Mouse (Mus musculus) T-helper 1 cell (primary cell): ENCODE data around the gene Fgd6.

ENCODE experiments used
- in situ Hi-C: fragments of 300-600 bp; cut with MboI, MseI; formaldehyde crosslinking; loops from one replicate; pipeline ENCODE4 v1.15.1; 2025; ENCODE audit warnings: high pct_unique_total_duplicates

Gene Fgd6

DNA sequence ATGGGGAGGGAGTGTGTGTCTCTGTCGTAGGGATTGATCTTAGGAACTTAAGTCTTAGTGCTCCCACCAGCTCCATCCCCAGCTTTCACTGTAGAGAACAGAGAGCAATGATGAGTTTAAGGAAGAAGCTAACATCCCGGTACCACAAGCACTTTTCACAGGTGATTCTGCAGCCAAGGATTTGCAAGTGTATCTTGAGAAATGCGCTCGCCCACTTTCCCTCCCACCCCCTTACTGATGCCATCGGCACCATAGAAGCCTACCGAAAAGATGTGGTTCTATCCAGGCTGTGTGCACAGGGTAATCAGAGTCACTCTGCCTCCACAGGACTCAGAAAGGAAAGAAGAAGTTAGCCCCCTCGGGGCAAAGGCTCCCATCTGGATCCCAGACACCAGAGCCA lies 97.9 kb downstream of the Fgd6 start:
- in situ Hi-C loops = no loop called here

DNA sequence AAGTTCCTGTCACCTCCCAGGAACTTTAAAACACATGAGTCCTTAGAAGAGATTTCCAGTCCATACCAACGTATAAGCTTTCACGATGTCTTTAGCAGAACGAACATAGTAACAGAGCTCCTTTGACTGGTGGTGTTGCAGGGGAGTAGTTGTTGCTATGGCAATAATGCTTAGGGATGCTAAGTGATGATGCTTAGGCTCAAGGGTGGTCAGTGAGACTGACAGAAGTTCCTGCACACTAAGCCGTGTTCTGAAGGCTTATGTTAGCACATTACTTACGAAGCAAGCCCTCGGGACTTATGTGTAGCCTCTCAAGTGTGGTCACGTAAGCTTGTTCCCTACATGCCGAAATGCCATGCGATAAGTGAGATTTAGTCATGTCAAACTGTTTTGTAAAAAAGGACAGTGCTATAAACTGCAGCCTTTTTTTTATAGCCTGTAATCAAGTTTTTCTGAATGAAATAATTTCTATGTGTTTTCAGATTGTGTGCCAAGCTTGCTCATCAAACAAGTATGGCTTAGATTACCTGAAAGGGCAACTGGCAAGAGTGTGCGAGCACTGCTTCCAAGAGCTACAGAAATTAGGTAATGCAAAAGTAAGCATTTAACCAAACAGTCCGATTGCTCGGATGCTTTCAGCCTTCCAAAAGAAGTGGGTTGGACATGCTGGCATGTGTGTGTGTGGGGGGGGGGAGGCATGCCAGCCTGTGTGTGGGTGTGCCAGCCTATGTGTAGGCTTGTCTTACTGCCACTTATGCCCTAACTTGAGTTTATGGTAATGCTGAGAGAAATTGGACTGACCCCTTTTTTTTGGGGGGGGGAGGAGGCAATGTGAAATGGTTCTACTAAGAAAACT lies 99.0 kb downstream of the Fgd6 start:
- in situ Hi-C loops = no loop called here

DNA sequence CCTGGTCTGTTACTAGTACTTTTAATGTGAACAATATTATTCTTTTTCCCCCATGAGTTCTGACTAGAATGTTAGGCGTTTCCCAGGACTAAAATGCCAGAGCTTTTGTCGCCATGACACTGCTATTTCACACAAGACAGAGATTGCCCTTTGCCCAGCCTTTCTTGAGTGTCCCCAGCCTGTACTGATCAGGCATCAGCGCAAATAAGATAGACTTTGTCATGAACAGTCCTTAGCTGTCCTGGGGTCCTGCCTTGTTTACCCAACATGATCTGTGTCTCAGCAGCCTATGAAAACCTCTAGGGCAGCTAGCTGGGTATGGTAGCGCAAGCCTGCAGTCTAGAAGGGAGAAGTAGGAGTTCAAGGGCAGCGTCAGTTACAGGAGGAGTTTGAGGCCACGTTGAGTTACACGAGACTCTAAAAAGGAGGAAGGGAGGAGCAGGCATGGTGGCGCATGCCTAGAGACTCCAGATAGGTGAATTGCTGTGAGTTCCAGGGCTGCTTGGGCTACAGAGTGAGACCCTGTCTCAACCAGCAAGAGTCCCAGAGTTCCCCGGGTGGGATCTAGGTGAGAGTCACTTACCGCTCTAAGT lies 103.2 kb downstream of the Fgd6 start:
- in situ Hi-C loops = no loop called here

DNA sequence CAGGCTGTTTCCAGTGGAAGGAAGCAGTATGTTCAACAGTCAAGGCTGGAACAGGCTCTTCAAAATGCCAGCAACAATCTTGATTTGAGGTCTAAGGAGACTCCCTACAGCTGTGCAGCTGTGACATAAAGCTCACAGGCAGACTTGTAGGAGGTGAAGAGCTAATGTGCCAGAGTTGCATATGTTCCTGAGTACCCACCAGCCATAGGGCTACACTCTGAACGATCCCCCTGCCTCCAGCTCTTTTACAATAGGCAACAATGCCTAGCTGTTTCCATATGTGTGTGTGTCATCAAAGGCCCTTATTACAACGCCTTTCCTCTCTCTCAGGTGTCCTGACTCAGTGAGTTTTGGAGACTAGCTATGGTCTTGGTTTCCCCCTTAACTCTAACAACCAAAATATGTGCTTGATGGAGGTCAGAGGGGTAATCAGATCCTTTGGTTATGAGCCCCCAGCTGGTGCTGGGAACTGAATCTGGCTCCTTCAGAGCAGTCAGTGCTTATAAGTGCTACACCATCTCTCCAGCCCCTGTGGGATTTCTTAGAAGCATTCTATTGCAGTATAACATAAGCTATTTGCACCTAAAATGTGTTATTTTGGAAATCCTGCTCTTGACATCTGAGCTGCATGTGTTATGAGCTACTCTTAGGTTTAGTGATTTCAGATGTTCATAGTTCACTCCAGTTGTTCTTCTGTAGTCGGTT lies 104.6 kb downstream of the Fgd6 start:
- in situ Hi-C loops = no loop called here

DNA sequence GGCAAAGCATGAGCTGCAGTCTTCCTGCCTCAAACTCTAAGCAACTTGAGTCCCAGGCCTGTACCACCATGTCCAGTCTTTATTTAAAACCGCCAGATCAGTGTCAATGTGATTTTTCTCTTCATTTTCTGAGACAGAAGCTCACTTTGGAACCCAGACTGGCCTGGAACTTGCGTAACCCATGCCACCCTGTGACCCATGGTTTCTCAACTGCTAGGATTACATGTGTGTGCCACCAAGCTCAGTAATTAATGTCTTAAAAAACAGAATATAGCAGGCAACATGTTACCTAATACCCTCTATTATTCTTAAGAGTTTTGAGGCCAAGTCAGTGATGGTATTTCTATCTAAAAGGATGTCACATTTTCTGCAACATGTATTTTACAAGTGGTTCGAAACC lies 106.6 kb downstream of the Fgd6 start:
- in situ Hi-C loops = no loop called here

DNA sequence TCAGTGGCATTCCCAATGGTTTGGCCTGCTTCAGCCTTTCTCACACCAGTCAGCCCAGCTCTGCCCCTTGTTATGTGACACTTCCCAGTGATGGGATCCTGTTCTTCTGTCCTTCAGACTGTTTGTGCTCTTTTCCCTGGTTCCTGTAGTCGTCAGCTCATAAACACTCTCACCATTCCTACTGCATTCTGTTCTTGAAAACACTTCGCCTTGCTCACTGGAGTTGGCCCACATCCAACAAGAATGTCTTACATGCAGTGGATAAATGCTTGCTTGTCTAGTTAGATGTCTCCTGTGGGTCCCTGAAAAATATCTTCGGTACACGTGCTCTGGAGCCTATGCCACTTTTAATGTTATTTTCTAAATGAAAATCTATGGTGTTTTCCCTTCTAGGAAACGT lies 108.8 kb downstream of the Fgd6 start:
- in situ Hi-C loops = no loop called here

DNA sequence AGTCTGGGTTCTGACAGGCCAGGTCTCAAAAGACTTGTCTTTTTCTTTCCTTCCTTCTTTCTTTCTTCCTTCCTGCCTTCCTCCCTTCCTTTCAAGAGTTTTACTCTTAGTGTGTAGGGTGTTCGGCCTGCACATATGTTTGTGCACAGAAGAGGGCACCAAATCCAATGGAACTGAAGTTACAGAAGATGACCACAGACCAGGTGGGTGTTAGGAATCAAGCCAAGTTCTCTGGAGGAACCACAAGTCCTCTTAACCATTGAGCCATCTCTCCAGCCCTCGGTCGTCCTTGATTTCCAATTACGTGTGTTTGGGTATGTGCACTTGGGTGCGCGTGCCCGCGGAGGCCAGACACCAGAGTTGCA lies 111.6 kb downstream of the Fgd6 start:
- in situ Hi-C loops = no loop called here

DNA sequence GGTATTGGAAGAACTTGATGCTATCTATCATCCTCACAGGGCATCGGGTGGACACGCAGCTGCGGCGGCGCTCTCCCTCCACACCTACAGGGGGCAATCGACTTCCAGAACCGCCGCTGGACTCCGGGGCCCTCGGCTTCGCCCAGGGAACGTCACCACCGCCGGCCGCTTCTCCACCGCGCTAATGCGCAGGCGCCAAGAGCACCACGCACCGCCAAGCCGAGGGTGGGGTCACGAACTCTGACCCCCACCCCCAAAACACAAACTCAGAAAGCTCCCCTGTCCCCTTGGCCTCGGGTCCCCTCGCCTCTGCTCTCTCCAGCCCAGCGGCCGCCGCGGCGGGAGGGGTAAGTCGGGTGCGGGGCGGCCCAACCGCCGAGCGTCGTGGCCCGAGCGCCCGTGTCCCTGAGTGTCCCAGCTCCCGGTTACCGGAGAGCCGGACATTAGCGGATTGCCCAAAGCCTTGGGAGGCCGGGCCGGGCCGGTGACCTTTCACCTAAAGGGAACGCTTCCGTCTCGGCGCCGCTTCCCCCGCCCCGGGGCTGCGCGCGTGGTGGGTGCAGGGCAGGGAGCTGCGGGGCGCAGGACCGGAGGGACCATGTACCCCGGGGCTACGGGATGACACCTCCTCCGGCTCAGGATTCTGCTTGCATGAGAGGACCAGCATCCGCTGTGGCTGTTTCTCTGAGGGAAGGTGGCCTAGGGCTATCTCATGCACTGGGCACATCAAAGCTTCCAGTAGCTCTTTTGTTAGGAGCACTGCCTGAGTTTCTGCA lies 112.1 kb downstream of the Fgd6 start, which contains the start of gene Nr2c1:
Gene Nr2c1, plus strand, starts transcription at position 268 of the 776 bp plus-strand sequence.
- in situ Hi-C loops = no loop called here

DNA sequence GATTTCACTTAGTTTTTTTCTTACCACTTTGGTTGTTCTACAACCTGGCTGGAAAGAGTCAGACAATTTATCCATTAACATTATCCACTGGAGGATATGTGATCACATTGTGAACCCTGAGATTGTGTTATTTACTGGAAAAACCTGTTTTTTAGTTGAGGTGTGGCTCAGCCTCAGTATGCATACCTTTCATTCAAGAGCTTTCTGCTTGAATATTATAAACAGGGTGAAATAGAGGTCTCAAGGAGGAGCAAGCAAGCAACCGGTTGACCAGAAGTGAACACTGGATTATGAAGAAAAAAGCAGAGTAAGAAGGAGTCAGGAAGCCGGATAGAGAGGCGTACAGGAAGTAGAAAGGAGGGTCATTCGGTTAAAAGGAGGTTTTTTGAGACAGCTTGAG lies 115.7 kb downstream of the Fgd6 start:
- in situ Hi-C loops = no loop called here

DNA sequence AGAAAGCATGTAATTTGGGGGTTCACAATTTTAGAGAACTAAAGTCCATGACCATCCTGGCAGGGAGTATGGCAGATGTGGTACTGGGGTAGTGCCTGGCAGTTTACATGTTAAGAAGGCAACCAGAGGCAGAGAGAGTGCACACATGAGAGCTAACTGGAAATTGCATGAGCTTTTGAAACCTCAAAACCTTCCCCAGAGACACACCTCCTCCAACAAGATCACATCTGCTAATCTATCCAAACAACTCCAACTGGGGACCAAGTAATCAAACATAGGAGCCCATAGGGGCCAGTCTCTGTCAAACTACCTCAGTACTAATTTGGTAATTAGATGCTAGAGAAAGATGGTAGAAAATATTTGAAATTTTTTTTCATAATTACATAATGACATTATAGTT lies 118.0 kb downstream of the Fgd6 start:
- in situ Hi-C loops = no loop called here

DNA sequence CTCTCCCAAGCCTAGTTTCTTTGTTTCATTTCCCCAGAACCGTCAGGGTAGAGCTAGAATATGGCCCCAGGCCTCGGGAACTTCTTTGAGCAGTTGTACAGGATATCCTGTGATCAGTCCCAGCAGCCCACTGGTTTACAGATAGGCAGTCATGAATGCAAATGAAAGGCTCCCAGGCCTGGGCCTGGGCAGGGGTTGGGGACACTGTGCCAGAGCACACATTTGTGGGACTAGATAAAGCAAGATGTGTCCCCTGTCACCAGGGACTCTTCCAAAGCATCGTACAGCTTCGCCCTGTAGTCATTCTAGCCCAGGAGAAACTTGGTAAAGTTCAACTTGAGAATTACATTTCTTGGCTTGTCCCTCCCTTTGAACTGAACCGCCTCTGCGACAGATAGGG lies 123.2 kb downstream of the Fgd6 start:
- in situ Hi-C loops = no loop called here

DNA sequence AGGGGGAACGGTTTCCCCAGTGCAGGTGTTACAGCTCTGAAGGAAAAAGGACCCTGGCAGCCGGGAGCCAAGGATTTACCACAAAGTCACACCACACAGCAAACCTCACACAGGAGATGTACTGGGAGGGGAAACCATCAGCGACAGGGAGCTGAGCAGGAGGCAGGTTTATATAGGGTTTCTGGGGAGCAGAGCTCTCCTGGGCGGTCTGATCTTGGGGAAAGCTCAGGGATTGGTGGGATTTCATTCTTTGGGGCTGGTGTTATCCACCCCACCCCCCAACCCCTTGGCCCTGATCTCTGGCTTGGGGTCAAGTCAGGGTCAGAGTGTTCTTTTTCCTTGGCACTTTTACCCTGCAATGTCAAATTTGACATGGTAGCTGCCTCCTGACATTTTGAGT lies 123.6 kb downstream of the Fgd6 start:
- in situ Hi-C loops = no loop called here

DNA sequence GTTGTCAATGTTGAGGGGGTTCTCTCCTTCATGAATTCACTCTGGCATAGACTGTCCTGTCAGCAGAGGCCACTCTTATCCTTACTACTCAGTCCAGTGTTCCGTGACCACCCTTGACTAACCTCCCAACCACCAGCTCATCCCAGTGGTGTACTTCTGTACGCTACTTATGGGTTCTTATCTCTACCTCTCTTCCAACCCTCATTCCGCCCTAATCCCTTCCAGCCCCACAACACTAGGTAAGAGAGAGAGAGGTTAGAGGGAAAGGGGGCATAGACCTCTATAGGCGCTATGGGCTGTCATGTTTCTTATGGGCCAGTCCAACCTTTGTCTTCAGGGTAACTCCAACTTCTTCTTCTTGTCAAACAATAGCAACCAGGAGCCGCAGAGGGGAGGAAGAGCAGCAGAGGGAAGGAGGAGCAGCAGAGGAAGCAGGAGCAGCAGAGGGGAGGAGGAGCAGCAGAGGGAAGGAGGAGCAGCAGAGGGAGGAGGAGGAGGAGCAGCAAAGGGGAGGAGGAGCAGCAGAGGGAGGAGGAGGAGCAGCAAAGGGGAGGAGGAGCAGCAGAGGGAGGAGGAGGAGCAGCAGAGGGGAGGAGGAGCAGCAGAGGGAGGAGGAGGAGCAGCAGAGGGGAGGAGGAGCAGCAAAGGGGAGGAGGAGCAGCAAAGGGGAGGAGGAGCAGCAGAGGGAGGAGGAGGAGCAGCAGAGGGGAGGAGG lies 125.4 kb downstream of the Fgd6 start:
- in situ Hi-C loops = no loop called here

DNA sequence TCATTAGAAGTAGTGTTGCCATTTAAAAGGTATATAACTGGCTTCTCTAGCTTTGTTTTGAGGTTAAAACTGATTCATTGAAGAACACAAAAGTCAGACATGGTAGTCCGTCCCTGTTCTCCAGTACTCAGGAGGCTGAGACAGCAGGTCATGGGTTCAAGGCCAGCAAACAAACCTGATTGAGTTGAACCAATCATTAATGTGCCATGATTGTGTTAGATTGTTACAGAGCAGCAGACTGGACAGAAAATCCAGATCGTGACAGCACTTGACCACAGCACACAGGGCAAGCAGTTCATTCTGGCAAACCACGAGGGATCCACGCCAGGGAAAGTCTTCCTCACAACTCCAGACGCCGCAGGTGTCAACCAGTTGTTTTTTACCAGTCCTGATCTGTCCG lies 126.2 kb downstream of the Fgd6 start:
- in situ Hi-C loops = no loop called here

DNA sequence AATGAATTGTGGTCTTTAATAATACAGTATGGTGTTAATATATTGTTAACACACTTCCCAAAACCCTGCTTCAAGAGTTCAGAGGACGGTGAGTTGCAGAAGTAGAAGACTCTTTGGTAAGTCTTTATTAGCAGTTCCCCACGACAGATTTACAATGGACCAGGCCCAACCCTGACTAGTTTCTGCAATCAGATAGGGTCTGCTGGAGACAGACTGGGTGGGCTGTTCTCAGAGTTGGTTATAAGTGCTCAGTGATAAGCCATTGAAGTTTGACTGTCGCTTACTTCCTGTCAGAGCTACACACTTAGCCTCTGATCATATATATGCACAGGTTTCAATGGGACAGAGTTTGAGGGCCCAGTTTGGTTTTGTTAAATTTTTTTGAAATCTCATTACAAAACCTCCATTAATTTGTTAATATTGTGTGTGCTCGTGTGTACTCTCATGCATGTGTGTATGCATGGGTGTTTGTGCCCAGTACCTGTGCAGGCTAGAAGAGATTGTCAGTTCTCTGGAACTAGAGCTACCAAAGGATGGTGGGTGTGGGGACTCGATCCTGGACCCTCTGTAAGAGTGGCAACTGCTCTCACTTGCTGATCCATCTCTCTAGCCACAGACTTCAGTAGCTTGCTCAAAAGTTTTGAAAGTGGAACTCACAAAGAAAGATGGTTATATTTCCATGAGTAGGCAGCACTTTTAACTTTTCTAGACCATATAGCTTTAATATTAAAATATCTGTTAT lies 128.5 kb downstream of the Fgd6 start:
- in situ Hi-C loops = no loop called here

DNA sequence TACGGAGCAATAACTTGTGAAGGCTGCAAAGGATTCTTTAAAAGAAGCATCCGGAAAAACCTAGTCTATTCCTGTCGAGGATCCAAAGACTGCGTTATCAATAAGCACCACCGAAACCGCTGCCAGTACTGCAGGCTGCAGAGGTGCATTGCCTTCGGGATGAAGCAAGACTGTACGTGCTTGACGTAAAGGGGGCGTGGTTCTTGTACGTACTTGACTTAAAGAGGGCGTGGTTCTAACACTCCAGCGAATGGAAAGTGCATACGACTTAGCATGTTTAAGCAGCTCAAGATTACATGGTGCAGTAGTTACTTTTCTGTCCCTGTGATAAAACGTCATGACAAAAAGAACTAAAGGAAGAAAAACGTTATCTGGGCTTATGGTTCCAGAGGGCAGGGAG lies 129.6 kb downstream of the Fgd6 start:
- in situ Hi-C loops = no loop called here

DNA sequence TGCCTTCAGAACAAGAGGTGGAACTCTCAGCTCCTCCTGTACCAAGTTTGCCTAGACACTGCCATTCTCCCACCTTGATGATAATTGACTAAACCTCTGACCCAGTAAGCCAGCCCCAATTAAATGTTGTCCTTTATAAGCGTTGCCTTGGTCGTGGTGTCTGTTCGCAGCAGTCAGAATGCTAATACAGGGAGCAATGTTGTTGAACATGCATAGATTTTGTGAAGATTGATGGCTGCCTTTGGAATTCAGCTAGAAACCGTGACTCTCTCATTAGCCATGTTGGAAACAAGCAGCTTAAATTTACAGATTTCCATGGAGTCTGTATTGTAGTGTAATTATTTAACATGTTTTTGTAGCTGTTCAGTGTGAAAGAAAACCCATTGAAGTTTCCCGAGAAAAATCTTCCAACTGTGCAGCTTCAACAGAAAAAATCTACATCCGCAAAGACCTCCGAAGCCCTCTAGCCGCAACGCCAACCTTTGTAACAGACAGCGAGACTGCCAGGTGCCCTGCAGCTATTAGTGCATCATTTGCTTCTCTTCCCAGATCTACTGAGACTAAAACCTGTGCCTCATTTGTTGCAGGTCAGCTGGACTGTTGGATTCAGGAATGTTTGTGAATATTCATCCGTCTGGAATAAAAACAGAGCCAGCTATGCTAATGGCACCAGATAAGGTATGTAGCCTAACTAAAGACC lies 131.4 kb downstream of the Fgd6 start:
- in situ Hi-C loops = no loop called here

DNA sequence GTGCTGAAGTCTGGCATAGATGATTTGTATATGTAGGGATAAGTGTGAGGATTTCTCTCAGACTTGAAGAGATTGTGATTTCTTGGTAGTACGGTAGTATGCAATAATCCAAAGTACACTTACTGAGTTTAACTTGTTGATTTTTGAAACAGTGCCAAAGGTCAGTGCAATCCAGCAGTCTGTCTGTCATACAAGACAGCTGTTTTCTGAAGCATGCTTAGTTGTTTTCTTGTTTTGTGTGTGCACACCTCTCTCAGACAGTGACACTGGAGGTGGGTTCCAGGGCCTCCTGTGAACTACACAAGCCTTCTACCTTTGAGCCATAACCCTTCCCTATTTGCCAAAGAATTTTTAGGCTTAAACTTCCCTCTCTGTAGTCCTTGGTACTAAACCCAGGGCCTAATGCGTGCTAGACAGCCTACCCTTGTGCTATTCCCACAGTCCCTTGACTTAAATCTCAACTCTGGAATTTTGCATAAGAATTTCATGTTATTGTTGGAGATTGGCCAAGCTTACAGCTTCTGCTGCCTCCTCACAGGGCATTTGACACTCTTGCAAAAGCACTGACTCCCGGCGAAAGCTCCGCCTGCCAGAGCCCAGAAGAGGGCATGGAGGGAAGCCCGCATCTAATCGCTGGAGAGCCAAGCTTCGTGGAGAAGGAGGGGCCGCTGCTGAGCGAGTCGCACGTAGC lies 135.8 kb downstream of the Fgd6 start:
- in situ Hi-C loops = no loop called here

DNA sequence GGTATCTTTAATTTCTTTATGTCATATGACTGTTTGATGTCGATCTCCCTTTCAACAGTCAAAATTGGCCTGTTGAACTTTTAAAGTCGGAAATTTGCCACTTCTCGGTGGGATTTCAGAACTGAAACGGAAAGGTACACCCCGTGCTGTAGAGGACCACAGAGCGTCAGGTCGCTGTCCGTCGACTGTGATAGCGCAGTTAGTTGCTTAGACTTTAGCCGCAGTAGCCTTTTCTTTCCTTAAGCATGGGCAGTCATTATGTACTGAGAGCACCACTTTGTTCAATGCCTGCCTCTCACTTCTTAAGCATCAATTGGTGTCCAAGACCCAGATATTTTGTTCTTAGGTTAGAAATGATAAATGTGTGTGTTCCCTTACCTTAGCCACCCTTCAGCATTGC lies 136.3 kb downstream of the Fgd6 start:
- in situ Hi-C loops = no loop called here

DNA sequence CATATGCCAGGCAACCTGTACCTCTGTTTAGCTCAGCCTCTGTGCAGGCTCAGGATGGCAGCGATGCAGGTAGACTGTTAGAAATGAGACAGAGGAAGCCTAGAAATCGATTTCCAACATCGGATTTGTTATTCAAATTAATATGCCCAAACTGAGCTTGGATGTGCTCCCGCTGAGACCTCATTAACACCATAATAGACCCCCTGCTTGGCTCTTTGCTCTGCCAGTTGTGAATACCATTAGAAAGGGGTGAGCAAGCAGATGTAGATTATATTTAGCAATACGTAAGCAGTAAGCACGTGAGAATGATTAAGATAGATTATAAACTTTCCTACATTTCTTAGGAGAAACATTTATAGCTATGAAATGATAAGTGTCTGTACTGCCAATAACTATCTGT lies 136.9 kb downstream of the Fgd6 start:
- in situ Hi-C loops = no loop called here
